Mouse (Mus musculus): Measurements from ENCODE around the gene Prtg. TPM values are rescaled to one million over a fixed set of nuclear protein-coding genes. Genes with fewer than 3 reads are reported as not detected.

Gene Prtg
- total and polyA plus RNA-seq, 3 experiments = not detected

DNA sequence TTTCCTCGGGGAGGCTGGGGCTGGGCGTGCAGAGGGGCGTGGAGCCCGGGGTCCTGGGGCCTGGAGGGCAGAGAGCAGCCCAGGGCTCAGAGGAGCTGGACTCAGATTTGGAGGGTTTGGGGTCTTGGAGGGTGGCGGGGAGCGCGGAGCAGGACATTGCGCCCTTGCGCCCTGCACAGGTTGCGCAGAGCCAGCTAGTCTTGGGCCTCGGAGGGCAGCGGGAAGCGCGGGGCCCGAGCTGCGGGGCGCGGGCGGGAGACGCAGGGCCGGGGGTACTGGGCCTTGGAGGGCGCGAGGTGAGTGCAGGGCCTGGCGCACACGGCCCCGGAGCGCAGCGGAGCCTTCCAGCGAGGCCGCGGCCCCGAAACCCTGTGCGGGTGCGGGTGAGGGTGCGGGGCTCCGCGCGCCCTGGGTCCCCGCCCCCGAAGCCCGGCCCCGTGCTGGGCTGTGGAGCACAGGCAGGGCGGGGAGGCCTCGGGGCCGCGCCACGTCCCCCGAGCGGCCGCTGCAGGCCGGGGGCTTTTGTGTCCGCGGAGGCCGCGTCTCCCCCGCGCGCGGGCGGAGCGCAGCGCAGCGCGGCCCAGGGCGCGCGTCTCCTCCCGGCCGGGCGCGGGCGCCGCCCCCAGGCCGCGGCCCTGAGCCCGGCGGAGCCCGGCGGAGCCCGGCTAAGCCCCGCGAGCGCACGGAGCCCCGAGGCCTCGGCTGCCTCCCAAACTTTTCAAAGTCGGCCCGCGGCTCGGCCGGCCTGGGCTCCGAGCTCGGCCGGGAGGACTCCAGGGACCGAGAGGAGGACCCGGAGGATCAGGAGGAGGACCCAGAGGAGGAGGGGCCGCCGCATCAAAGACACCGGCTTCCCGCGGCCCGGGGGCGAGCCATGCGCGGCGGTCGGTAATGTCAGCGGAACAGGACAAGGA lies 118.6 kb downstream of the Prtg start, which contains the start of gene Pygo1:
Gene Pygo1 (plus strand): TSS at position 625 of the 914 bp plus-strand sequence.
- H3K79me2 ChIP-seq (replicated peaks; ENCODE audit: control insufficient read depth, extremely low read depth, insufficient read depth, poor library complexity, severe bottlenecking) = no peaks in the 10 kb centered on the region
- in situ Hi-C loops (cut with MboI; ENCODE audit: low pct_ligation_motif_present, low pct_unique_long_range_greater_than_20kb, low sequenced_read_pairs) (no loop called here), dilution Hi-C loops (cut with MboI; ENCODE audit: extremely low pct_ligation_motif_present, extremely low pct_unique_long_range_greater_than_20kb, low sequenced_read_pairs) (no loop called here)
- no peak within 1 kb of the TSS for H3K27ac ChIP-seq (ENCODE audit: insufficient read depth, low read depth)
- DNase-seq (ENCODE audit: extremely low read depth) = no peak
- no peak within 1 kb of the TSS for H3K4me2 ChIP-seq (ENCODE audit: insufficient read depth, low read depth, poor library complexity, severe bottlenecking)
- peaks cover 5% of the 10 kb centered on the region for H3K27me3 ChIP-seq (replicated peaks)
- H3K36me3 ChIP-seq (replicated peaks in 1 of 2; ENCODE audit: control insufficient read depth in 1 of 2, insufficient read depth in 1 of 2, low read length in 1 of 2) = no peaks in the 10 kb centered on the region
- peaks cover 22% of the 10 kb centered on the region for H3K9me3 ChIP-seq (replicated peaks; ENCODE audit: low read length)
- TF ChIP-seq UBTF (IDR thresholded peaks at IDR 0.05; ENCODE audit: low read depth, low read length) = no peak
- TF ChIP-seq MAX (IDR thresholded peaks at IDR 0.05; ENCODE audit: low read length) = no peak
- TF ChIP-seq POLR2A (IDR thresholded peaks at IDR 0.05; ENCODE audit: low read depth, low read length) = no peak
- no peak for TF ChIP-seq ZMIZ1 (IDR thresholded peaks at IDR 0.05; ENCODE audit: low read depth, low read length)
- no peak for TF ChIP-seq ELF1 (IDR thresholded peaks at IDR 0.05; ENCODE audit: low read depth, low read length)
- TF ChIP-seq CHD2 (IDR thresholded peaks at IDR 0.05; ENCODE audit: low read length) = no peak
- no peak for TF ChIP-seq BHLHE40 (IDR thresholded peaks at IDR 0.05; ENCODE audit: low read depth, low read length)
- TF ChIP-seq POLR2AphosphoS2 (IDR thresholded peaks at IDR 0.05; ENCODE audit: low read depth, low read length) = no peak
- TF ChIP-seq SMC3 (IDR thresholded peaks at IDR 0.05; ENCODE audit: low read depth, low read length) = no peak
- TF ChIP-seq E2F4 (IDR thresholded peaks at IDR 0.05; ENCODE audit: insufficient replicate concordance, low read depth, low read length) = no peak
- no peak for TF ChIP-seq KAT2A (IDR thresholded peaks at IDR 0.05; ENCODE audit: insufficient replicate concordance, low read length)
- no peak for TF ChIP-seq JUND (conservative IDR thresholded peaks at IDR 0.05; ENCODE audit: low read depth, low read length)
- no peak for TF ChIP-seq USF2 (conservative IDR thresholded peaks at IDR 0.05; ENCODE audit: low read depth, low read length)
- no peak for TF ChIP-seq MEF2A (IDR thresholded peaks at IDR 0.05; ENCODE audit: borderline replicate concordance, low read depth, low read length)
- TF ChIP-seq MYC (IDR thresholded peaks at IDR 0.05; ENCODE audit: low read depth, low read length) = no peak
- no peak for TF ChIP-seq TCF12 (IDR thresholded peaks at IDR 0.05; ENCODE audit: low read depth, low read length)
- TF ChIP-seq TBP (conservative IDR thresholded peaks at IDR 0.05; ENCODE audit: low read depth, low read length) = no peak
- TF ChIP-seq RCOR1 (conservative IDR thresholded peaks at IDR 0.05; ENCODE audit: low read depth, low read length) = no peak
- H3K4me3 ChIP-seq (replicated peaks in 1 of 3; ENCODE audit: low read depth in 2 of 3, low read length in 2 of 3, poor library complexity in 1 of 3) = no peak within 1 kb of the TSS
- no peak within 1 kb of the TSS for H3K9ac ChIP-seq (ENCODE audit: insufficient read depth, low read depth)
- no peaks in the 10 kb centered on the region for H3K4me1 ChIP-seq (ENCODE audit: control insufficient read depth in 1 of 2, insufficient read depth in 2 of 2)

DNA sequence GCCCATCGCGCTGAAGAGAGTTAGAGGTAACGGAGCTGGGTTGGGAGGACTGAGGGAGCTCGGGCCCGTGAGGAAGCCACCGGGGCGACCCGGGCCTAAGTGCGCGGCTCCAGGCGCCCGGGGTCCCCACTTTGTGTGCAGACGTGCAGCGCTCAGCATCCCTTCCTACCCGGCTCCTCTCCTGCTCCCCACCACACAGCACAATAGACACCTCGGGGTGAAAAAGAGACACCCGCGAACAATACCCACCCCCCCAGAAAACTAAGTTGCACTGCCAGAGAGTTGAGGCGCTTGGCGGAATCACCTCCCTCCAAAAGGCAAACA lies 119.2 kb downstream of the Prtg start:
- Histone ChIP-seq H3K9me3 (replicated peaks; ENCODE audit: low read length) (peaks cover 22% of the 10 kb centered on the region), H3K27me3 (replicated peaks) (peaks cover 9% of the 10 kb centered on the region), H3K27ac (ENCODE audit: insufficient read depth, low read depth) (no peak overlapping the region), H3K36me3 (replicated peaks in 1 of 2; ENCODE audit: control insufficient read depth in 1 of 2, insufficient read depth in 1 of 2, low read length in 1 of 2) (no peaks in the 10 kb centered on the region), H3K4me2 (ENCODE audit: insufficient read depth, low read depth, poor library complexity, severe bottlenecking) (no peak overlapping the region), H3K4me1 (ENCODE audit: control insufficient read depth in 1 of 2, insufficient read depth in 2 of 2) (no peaks in the 10 kb centered on the region), H3K4me3 (replicated peaks in 1 of 3; ENCODE audit: low read depth in 2 of 3, low read length in 2 of 3, poor library complexity in 1 of 3) (no peak overlapping the region), H3K9ac (ENCODE audit: insufficient read depth, low read depth) (no peak overlapping the region), H3K79me2 (replicated peaks; ENCODE audit: control insufficient read depth, extremely low read depth, insufficient read depth, poor library complexity, severe bottlenecking) (no peaks in the 10 kb centered on the region)
- TF ChIP-seq TBP (conservative IDR thresholded peaks at IDR 0.05; ENCODE audit: low read depth, low read length) (no peak), UBTF (IDR thresholded peaks at IDR 0.05; ENCODE audit: low read depth, low read length) (no peak), USF1 (IDR thresholded peaks at IDR 0.05; ENCODE audit: low read depth, low read length) (no peak), CHD2 (IDR thresholded peaks at IDR 0.05; ENCODE audit: low read length) (no peak), ELF1 (IDR thresholded peaks at IDR 0.05; ENCODE audit: low read depth, low read length) (no peak), CTCF (conservative IDR thresholded peaks at IDR 0.05 in 1 of 2, IDR thresholded peaks at IDR 0.05 in 1 of 2; ENCODE audit: low read depth in 2 of 2, low read length in 2 of 2) (no peak), SMC3 (IDR thresholded peaks at IDR 0.05; ENCODE audit: low read depth, low read length) (no peak), USF2 (conservative IDR thresholded peaks at IDR 0.05; ENCODE audit: low read depth, low read length) (no peak), E2F4 (IDR thresholded peaks at IDR 0.05; ENCODE audit: insufficient replicate concordance, low read depth, low read length) (no peak), IRF4 (IDR thresholded peaks at IDR 0.05; ENCODE audit: low read depth, low read length) (no peak), MYC (IDR thresholded peaks at IDR 0.05; ENCODE audit: low read depth, low read length) (no peak)
- dilution Hi-C loops (cut with MboI; ENCODE audit: extremely low pct_ligation_motif_present, extremely low pct_unique_long_range_greater_than_20kb, low sequenced_read_pairs) (no loop called here), in situ Hi-C loops (cut with MboI; ENCODE audit: low pct_ligation_motif_present, low pct_unique_long_range_greater_than_20kb, low sequenced_read_pairs) (no loop called here)
- DNase-seq (ENCODE audit: extremely low read depth) = no peak

All from CH12.LX (cell line).